Mouse (Mus musculus): Measurements from ENCODE around the gene Oprm1. TPM values are rescaled to one million over a fixed set of nuclear protein-coding genes. Genes with fewer than 3 reads are reported as not detected.
"Not testable (repeated sequence)": the region's sequence is repeated elsewhere in the genome, so short reads cannot be mapped to it uniquely, and the experiment has no call there.

Gene Oprm1
- total RNA-seq, 2 experiments from 2014 or later: not detected

DNA sequence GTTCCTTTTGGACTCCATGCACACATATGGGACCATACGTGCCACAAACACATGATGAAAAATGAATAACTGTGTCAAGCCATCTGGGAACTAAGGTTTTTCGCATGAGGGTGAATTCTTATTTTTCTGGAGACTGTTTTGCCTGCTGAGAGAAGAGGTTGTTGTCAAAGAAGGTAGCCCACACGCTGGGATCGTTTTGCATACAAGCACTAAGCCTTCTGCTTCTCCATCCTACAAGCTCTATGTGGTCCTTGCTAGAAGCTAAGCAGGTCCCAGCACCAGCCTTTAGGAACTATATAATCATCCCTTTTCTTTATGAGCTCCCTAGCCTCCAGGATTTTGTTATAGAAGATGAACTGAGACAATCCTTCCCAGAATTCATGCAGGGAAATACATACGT lies 200.5 kb downstream of the Oprm1 start:
- no peak for DNase-seq
- intact Hi-C loops (cut with DNase I): no loop called here

GRCm38 (mm10) chr10:6967588-6968242 lies 209.4 kb downstream of the Oprm1 start:
- intact Hi-C loops (cut with DNase I): no loop called here
- no peak for DNase-seq

DNA sequence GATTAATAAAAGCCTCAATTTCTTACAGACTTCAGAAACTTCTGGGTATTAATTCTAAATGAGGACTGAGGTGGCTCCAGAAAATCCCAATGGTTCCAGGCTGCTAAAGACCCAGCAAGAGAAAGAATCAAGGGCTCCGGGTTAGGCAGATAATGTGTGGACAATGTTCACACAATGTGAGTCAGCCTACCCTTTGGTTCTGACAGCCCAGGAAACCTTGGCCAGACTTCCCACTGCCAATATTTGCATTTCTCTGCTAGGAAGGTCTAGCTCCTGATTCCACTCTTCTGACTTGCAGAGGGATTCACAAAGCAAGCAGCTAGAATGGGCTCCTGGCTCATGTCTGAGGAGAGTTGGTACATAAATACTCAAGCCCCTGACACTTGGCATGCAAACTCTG lies 210.0 kb downstream of the Oprm1 start:
- no peak for DNase-seq
- intact Hi-C loops (cut with DNase I): no loop called here

GRCm38 (mm10) chr10:6977843-6978242 lies 219.5 kb downstream of the Oprm1 start:
- DNase-seq: no peak
- intact Hi-C loops (cut with DNase I): no loop called here

GRCm38 (mm10) chr10:6978733-6979132 lies 220.4 kb downstream of the Oprm1 start:
- intact Hi-C loops (cut with DNase I): no loop called here
- no peak for DNase-seq

GRCm38 (mm10) chr10:6979216-6979615 lies 220.9 kb downstream of the Oprm1 start:
- intact Hi-C loops (cut with DNase I): no loop called here
- DNase-seq: no peak

- no peak for DNase-seq
- intact Hi-C loops (cut with DNase I): no loop called here
These were observed 221.5 kb downstream of the Oprm1 start for GRCm38 (mm10) chr10:6979789-6980188.

GRCm38 (mm10) chr10:6980236-6980635 lies 221.9 kb downstream of the Oprm1 start:
- intact Hi-C loops (cut with DNase I): no loop called here
- no peak for DNase-seq

GRCm38 (mm10) chr10:6982751-6983151 lies 224.4 kb downstream of the Oprm1 start:
- intact Hi-C loops (cut with DNase I): no loop called here

DNA sequence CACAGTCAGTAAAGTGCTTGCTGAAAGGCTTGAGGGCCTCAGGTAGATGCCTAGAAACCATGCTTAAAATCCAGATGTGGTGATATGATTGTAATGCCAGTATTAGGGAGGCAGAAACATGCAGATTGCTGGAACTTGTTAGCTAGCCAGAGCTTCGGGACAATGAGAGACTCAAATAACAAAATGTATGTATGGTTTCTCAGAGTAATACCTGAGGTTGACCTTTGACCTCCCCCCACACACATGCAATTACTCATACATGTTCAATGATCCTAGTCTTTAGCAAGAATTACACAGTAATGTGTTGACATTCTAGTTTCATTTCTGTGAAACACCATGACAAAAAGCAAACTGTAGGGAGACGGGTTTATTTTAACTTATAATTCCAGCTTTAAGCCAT lies 225.1 kb downstream of the Oprm1 start:
- no peak for DNase-seq
- intact Hi-C loops (cut with DNase I): no loop called here

More at GRCm38 (mm10) chr10:6982751-6983151, 224.4 kb downstream of the Oprm1 start:
- DNase-seq: no peak

- intact Hi-C loops (cut with DNase I): no loop called here
- no peak for DNase-seq
These were observed 227.9 kb downstream of the Oprm1 start for GRCm38 (mm10) chr10:6986246-6986645.

GRCm38 (mm10) chr10:6987399-6988098 lies 229.2 kb downstream of the Oprm1 start:
- DNase-seq: no peak
- intact Hi-C loops (cut with DNase I): no loop called here

DNA sequence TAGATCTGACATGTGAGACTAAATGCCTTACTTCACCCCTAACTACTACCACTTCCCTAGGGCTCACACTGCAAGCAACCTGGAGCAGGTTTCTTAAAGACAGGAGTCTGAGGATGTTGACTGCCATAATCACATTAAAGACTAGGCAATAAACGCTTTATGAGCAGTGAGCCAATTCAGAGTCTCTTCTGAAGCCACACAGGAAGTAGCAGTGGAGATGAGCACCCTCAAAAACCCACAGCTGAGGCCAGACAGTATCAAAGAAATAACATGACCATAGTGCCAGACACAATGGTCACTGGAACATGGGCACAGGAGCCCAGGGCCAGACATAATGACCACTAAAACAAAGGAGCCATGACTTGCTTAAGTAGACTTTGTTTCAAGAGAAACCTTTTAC lies 230.2 kb downstream of the Oprm1 start:
- intact Hi-C loops (cut with DNase I): no loop called here

DNA sequence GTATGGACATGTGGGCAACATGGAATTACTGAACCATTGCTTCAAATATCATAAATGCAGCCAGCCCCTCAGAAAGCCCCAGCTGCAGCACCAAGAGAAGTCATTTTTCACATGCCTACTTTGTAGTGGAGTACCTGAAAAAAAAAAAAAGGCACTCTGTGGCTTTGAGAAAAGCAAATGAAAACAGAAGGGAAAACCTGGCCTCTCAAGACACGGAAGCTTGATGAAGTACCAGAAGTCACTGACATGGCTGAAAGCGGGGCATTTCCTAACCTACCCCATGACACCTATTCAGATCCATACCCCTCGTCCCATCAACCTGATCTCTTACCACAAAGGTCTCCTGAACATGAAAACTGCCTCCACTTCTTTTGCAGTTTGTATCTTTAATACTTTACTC lies 238.6 kb downstream of the Oprm1 start:
- DNase-seq: no peak
- intact Hi-C loops (cut with DNase I): no loop called here

More for the DNA sequence above, 230.2 kb downstream of the Oprm1 start:
- DNase-seq: no peak

DNA sequence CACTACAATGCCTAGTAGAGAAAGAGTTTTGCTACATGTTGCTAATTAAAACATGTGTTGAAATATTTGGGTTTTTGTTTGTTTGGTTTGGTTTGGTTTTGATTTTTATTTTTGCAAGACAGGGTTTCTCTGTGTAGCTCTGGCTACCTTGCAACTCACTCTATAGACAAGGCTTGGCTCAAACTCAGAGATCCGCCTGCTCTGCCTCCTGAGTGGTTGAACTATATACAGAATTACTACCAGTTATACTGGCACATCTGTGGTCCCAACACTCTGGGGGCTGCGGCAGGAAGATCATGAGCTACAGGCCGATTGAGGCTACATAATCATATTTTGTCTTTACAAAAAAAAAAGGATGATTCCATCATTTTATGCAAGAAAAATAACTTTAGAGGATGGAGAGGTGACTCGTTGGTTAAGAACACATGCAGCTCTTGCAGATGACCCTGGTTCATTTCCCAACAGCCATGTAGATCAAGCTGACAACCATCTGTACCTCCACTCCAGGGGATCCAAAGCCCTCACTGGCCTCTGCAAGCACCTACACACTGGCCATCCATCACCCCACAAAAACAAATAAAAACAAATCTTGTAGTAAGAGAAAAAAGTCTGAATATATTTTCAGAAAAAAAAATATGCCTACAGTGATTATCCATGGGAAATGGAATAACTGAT lies 240.4 kb downstream of the Oprm1 start:
- no peak for DNase-seq
- intact Hi-C loops (cut with DNase I): no loop called here

- intact Hi-C loops (cut with DNase I): no loop called here
- DNase-seq: no peak
These were observed 241.0 kb downstream of the Oprm1 start for GRCm38 (mm10) chr10:6999355-6999754.

DNA sequence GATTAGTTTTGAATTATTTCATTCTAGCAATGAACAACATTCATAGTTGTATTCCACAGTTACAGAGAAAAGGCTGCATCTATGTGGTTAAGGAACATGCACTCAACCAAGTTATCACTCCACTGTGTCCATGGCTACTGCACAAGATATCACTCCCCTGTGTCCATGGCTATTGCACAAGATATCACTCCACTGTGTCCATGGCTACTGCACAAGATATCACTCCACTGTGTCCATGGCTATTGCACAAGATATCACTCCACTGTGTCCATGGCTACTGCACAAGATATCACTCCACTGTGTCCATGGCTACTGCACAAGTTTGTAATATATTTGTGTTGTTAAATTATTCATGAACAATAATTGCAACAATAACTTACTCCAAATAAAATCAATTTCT lies 245.6 kb downstream of the Oprm1 start:
- intact Hi-C loops (cut with DNase I); DNase-seq: not testable (repeated sequence)

DNA sequence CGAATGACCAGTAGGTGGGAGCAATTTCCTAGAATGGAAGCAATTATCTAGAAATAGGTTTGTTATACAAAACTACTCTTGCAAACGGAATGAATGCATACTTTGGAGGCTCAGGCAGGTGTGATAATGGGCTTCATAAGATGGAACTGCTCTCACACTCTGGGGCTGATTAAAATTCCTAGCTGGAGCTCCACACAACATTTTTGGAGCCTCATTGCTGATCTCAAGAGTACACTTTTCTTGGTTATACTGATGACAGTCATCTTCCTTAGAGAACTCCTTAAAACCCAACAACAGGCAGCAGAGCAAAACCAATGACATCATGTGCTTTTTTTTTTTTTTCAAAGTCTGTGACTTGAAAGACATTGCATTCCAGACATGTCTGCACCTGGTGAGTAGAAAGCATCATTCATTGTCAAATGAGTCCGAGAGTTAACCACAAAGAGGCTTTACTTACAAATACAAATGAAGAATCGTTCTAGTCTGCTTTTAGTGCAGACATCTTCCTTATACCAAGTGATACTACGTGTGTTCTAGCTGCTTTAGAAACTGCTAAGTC lies 246.8 kb downstream of the Oprm1 start:
- intact Hi-C loops (cut with DNase I): no loop called here

DNA sequence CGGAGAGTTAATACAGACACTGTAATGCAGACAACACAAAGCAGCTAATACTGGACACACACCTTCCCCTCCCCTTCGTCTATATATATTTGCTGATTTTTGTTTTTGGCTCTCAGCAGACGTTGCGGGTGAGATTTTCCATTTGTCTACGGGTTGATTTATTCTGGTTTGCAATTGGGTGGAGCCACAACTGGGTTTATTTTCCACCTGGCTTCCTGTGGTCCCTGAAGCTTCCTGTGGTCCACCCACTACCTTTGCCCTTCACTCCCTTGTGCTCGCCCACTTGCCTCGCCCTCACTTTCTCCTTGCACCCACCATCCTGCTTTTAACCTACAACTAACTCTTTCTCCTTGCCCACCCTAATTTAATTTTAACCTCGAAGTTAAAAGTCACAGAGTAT lies 252.2 kb downstream of the Oprm1 start:
- intact Hi-C loops (cut with DNase I): no loop called here
- no peak for DNase-seq

More for the DNA sequence above, 246.8 kb downstream of the Oprm1 start:
- DNase-seq: no peak

GRCm38 (mm10) chr10:7015199-7015598 lies 256.9 kb downstream of the Oprm1 start:
- intact Hi-C loops (cut with DNase I): no loop called here
- no peak for DNase-seq

- intact Hi-C loops (cut with DNase I): no loop called here
- DNase-seq: no peak
These were observed 261.6 kb downstream of the Oprm1 start for GRCm38 (mm10) chr10:7019781-7020386.
